Mouse (Mus musculus) liver, embryonic 11.5 days (tissue): ENCODE data around the gene Prol1. TPM values are rescaled to one million over a fixed set of nuclear protein-coding genes. Genes with fewer than 3 reads are reported as not detected.
"Not testable (repeated sequence)": the region's sequence is repeated elsewhere in the genome, so short reads cannot be mapped to it uniquely, and the experiment has no call there.

ENCODE experiments used
- ATAC-seq: fragments of 200-750 bp; cut with Nextera tagmentation; replicated peaks from 2 replicates; pipeline ENCODE4 v1.8.0; 2017; ENCODE audit warnings: moderate number of reproducible peaks, mild to moderate bottlenecking, moderate TSS enrichment, moderate library complexity; ENCODE audit not compliant: low FRiP score
- DNase-seq: peaks from one replicate; pipeline ENCODE4 v3.0.0-alpha.2; 2017; ENCODE audit warnings: low spot score
- H3K27ac ChIP-seq: fragments of 300-500 bp; sonication (generic); 2 replicates; pipeline ENCODE4 v1.5.1; 2014; ENCODE audit warnings: mild to moderate bottlenecking, low read depth, low read length, control low read depth
- H3K27me3 ChIP-seq: fragments of 300-500 bp; sonication (generic); replicated peaks from 2 replicates; pipeline ENCODE4 v1.6.1; 2014; ENCODE audit warnings: low read length, mixed read lengths; ENCODE audit not compliant: control insufficient read depth, insufficient read depth
- H3K36me3 ChIP-seq: fragments of 300-500 bp; sonication (generic); 2 replicates; pipeline ENCODE4 v1.6.1; 2014; ENCODE audit warnings: mild to moderate bottlenecking, low read length, moderate library complexity, mixed read lengths; ENCODE audit not compliant: control insufficient read depth, insufficient read depth
- H3K4me1 ChIP-seq: fragments of 300-500 bp; sonication (generic); replicated peaks from 2 replicates; pipeline ENCODE4 v1.6.1; 2014; ENCODE audit warnings: low read length, mixed read lengths; ENCODE audit not compliant: control insufficient read depth, insufficient read depth
- H3K4me2 ChIP-seq: fragments of 300-500 bp; sonication (generic); 2 replicates; pipeline ENCODE4 v1.6.1; 2014; ENCODE audit warnings: mild to moderate bottlenecking, control low read depth, moderate library complexity
- H3K4me3 ChIP-seq: fragments of 300-500 bp; sonication (generic); 2 replicates; pipeline ENCODE4 v1.5.1; 2014; ENCODE audit warnings: low read depth, low read length, control low read depth
- H3K9ac ChIP-seq: fragments of 300-500 bp; sonication (generic); 2 replicates; pipeline ENCODE4 v1.6.1; 2014; ENCODE audit warnings: low read depth, low read length, control low read depth
- H3K9me3 ChIP-seq: fragments of 300-500 bp; sonication (generic); 2 replicates; pipeline ENCODE4 v1.6.1; 2016; ENCODE audit warnings: low read length, inconsistent platforms, mixed read lengths; ENCODE audit not compliant: control insufficient read depth
- WGBS: fragments of 180-500 bp; shearing (Covaris S2); extraction: QIAGEN DNeasy Blood & Tissue Kit; methylation state at CpG from one replicate; pipeline ENCODE4 v1.1.7; 2014; 5-methylcytosine and 5-hydroxymethylcytosine counted together
- polyA plus RNA-seq: library from polyadenylated mRNA; unstranded; fragments of >200 nt; fragmentation: Nextera tagmentation; extraction: Ambion mirVana; gene quantifications from 2 replicates; pipeline ENCODE4 v1.2.1, GENCODE M21; 2014

Gene Prol1
- not detected in 2 replicates for polyA plus RNA-seq

- Histone ChIP-seq H3K4me3 (no peak within 1 kb of the TSS), H3K27me3 (no peaks in the 10 kb centered on the region), H3K4me2 (no peak within 1 kb of the TSS), H3K4me1 (no peaks in the 10 kb centered on the region), H3K9me3 (no peaks in the 10 kb centered on the region), H3K27ac (no peak within 1 kb of the TSS), H3K36me3 (no peaks in the 10 kb centered on the region), H3K9ac (no peak within 1 kb of the TSS)
- ATAC-seq = no peak
- WGBS = 90% methylated on average over 1 of the region's 1 CpGs
- DNase-seq = no peak
Measured at GRCm38 (mm10) chr5:88317012-88317411, at the start of gene Prol1. TSS of gene Prol1 (plus strand) at chr5:88317312.

- no peaks in the 10 kb centered on the region for H3K36me3 ChIP-seq
- no peaks in the 10 kb centered on the region for H3K4me1 ChIP-seq
- no peak within 1 kb of the TSS for H3K9ac ChIP-seq
- H3K4me2 ChIP-seq = no peak within 1 kb of the TSS
- no peaks in the 10 kb centered on the region for H3K27me3 ChIP-seq
- no peak for ATAC-seq
- WGBS = 76% methylated on average over 1 of the region's 1 CpGs
- H3K9me3 ChIP-seq = no peaks in the 10 kb centered on the region
- no peak for DNase-seq
- H3K4me3 ChIP-seq = no peak within 1 kb of the TSS
- H3K27ac ChIP-seq = no peak within 1 kb of the TSS
Measured at GRCm38 (mm10) chr5:88268619-88269018, 48.5 kb upstream of the Prol1 start, which contains the start of gene Gm7714. TSS of gene Gm7714 (plus strand) at chr5:88268919.

GRCm38 (mm10) chr5:88311307-88311706 is 5.8 kb upstream of the Prol1 start:
- H3K36me3 ChIP-seq, H3K4me1 ChIP-seq, H3K27me3 ChIP-seq, ATAC-seq, H3K9me3 ChIP-seq, H3K9ac ChIP-seq, DNase-seq, H3K4me2 ChIP-seq, H3K4me3 ChIP-seq, H3K27ac ChIP-seq: not testable (repeated sequence)
- 70% methylated on average over 3 of the region's 3 CpGs for WGBS

- not testable (repeated sequence) for H3K4me1 ChIP-seq, ATAC-seq, H3K4me3 ChIP-seq, H3K9me3 ChIP-seq, H3K27ac ChIP-seq, H3K9ac ChIP-seq, H3K27me3 ChIP-seq, H3K4me2 ChIP-seq, H3K36me3 ChIP-seq, DNase-seq
- WGBS = 59% methylated on average over 2 of the region's 2 CpGs
Measured at GRCm38 (mm10) chr5:88348533-88348932, 31.4 kb downstream of the Prol1 start.

DNA sequence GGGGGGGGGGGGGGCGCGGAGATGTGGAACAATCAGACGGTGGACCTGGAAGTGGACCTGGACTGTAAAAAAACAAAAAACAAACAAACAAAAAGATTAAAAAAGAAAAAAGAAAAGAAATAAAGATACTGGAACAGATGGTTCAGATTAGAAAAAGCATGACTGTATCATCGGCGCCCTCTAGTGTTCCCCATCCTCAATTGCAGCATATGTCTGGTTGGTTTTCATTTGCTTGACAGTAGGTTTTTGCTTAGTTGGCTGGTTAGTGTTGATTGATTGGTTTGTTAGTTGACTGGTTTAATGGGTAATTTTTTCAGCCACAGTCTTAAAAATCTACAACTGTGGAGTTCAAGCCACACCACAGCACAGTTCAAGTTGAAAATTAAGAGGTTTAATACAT is 47.7 kb downstream of the Prol1 start:
- H3K4me3 ChIP-seq = no peak overlapping the region
- H3K27me3 ChIP-seq = no peaks in the 10 kb centered on the region
- DNase-seq = no peak
- H3K9me3 ChIP-seq = no peaks in the 10 kb centered on the region
- no peak overlapping the region for H3K27ac ChIP-seq
- H3K36me3 ChIP-seq = no peaks in the 10 kb centered on the region
- no peak for ATAC-seq
- H3K9ac ChIP-seq = no peak overlapping the region
- 5% methylated on average over 5 of the region's 5 CpGs for WGBS
- no peak overlapping the region for H3K4me2 ChIP-seq
- H3K4me1 ChIP-seq = no peaks in the 10 kb centered on the region

DNA sequence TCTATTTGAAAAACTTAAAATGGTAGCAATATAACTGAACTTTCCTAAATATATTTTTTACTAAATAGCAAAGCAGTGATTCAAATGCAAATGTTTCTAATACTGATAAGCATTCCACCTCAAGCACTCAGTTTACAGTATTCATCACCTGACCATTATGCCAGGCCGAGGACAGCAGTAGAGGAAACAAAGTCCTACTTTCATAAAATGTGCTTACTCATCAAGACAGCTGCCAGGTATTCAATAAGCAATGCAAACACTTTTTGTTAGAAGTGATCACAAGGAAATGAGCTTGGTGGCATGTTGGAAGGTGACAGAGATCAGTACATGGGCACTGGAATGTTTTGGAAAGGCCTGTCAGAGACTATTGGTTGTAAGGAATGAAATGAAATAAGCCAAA is 49.8 kb downstream of the Prol1 start:
- H3K4me3 ChIP-seq = no peak overlapping the region
- H3K9me3 ChIP-seq = no peaks in the 10 kb centered on the region
- H3K4me1 ChIP-seq = no peaks in the 10 kb centered on the region
- DNase-seq = no peak
- H3K4me2 ChIP-seq = no peak overlapping the region
- WGBS = 79% methylated on average over 1 of the region's 1 CpGs
- H3K9ac ChIP-seq = no peak overlapping the region
- no peaks in the 10 kb centered on the region for H3K27me3 ChIP-seq
- ATAC-seq = no peak
- no peak overlapping the region for H3K27ac ChIP-seq
- no peaks in the 10 kb centered on the region for H3K36me3 ChIP-seq

DNA sequence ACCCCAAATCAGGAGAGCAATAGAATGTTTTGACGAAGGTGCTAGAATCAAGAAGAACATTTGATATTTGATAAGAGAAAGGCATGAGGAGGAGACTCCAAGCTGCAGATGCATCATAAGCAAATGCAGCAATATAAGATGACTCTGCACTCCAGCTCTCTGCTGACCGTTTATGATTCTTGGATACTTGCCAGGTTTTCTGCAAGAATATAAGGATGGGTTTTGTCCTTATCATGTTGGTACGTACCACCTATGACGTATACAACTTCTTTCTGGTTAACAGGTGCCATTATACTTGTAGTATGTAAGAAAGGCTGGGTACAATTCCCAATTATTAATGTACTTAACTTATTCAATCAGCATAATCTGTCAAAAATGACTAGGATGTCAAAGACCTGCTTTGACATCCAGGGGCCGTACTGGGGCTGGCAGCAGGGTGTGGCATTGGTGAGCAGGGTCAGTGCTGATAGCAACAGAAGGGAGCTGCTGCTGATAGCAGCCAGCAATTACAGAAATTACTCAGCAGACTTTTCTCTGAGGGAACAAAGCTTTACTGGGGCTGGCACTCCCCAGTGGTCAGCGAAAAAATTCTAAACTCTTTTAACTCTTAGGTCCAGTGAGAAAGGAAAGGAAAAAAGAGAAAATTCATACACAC is 53.6 kb downstream of the Prol1 start:
- H3K27me3 ChIP-seq = no peaks in the 10 kb centered on the region
- no peak overlapping the region for H3K9ac ChIP-seq
- ATAC-seq (no peak), DNase-seq (no peak)
- no peak overlapping the region for H3K27ac ChIP-seq
- no peaks in the 10 kb centered on the region for H3K36me3 ChIP-seq
- 66% methylated on average over 6 of the region's 6 CpGs for WGBS
- no peak overlapping the region for H3K4me3 ChIP-seq
- H3K4me2 ChIP-seq = no peak overlapping the region
- H3K4me1 ChIP-seq = no peaks in the 10 kb centered on the region
- H3K9me3 ChIP-seq = no peaks in the 10 kb centered on the region

DNA sequence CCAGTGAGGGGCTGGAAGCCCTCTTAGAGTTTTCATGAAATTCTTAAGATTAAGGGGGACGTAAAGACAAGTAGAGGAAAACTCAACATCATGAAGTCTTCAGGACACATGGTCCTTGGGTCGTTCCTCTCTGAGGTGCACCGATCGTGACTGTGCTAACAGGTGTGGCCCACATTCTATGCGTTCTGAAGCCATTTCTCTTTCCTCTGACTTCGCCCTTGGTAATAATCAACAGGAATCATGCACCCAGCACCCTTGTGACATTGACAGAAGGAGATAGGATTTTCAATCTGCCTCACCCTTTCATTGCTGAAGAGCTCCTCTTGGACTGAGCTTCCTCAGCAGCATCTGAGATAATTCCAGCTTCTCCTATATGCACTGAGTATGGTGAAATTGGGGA is 55.5 kb downstream of the Prol1 start:
- no peak overlapping the region for H3K4me2 ChIP-seq
- H3K36me3 ChIP-seq = no peaks in the 10 kb centered on the region
- H3K27ac ChIP-seq = no peak overlapping the region
- H3K4me1 ChIP-seq = no peaks in the 10 kb centered on the region
- H3K27me3 ChIP-seq = no peaks in the 10 kb centered on the region
- H3K9ac ChIP-seq = no peak overlapping the region
- no peak overlapping the region for H3K4me3 ChIP-seq
- WGBS = 74% methylated on average over 6 of the region's 6 CpGs
- no peaks in the 10 kb centered on the region for H3K9me3 ChIP-seq
- DNase-seq (no peak), ATAC-seq (no peak)

DNA sequence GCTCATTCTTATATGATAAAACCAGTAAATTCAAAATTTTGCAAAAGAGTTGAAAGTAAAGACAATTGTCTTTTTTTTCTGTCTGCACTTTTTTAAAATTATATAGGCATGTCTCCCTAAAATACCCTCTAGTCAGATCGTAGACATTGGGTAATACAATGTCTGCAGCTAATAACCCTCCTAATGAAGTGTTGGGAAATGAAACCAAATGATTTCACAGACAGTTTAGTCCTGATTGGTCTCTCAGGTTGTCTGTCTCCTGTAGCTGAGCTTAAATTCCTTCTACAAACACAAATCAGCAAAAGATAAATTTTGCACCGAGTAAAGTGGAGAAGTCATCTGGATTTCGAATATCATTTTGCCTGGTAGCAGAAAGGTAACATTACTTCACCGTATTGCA is 58.7 kb downstream of the Prol1 start, which contains the start of gene Amtn:
Amtn (plus strand) TSS at position 301 of the 400 bp plus-strand sequence.
- ATAC-seq = no peak
- Histone ChIP-seq H3K4me3 (no peak within 1 kb of the TSS), H3K36me3 (no peaks in the 10 kb centered on the region), H3K4me2 (no peak within 1 kb of the TSS), H3K27me3 (no peaks in the 10 kb centered on the region), H3K4me1 (no peaks in the 10 kb centered on the region), H3K27ac (no peak within 1 kb of the TSS), H3K9me3 (no peaks in the 10 kb centered on the region), H3K9ac (no peak within 1 kb of the TSS)
- DNase-seq = no peak
- 71% methylated on average over 4 of the region's 4 CpGs for WGBS
